Mouse (Mus musculus) forebrain, embryonic 14.5 days (tissue): ENCODE results near the gene Ace. TPM values are rescaled to one million over a fixed set of nuclear protein-coding genes. Genes with fewer than 3 reads are reported as not detected.

Experiments
- ATAC-seq: fragments of 200-750 bp; cut with Nextera tagmentation; 2 replicates; pipeline ENCODE4 v1.8.0; 2017; ENCODE audit warnings: mild to moderate bottlenecking, moderate library complexity
- DNase-seq: peaks from one replicate; pipeline ENCODE4 v3.0.0-alpha.2; 2015; ENCODE audit warnings: low spot score
- H3K27ac ChIP-seq: fragments of 300-500 bp; sonication (generic); 2 replicates; pipeline ENCODE4 v1.5.1; 2014; ENCODE audit warnings: low read depth, mild to moderate bottlenecking, control low read depth, low read length, moderate library complexity
- H3K27me3 ChIP-seq: fragments of 300-500 bp; sonication (generic); replicated peaks from 2 replicates; pipeline ENCODE4 v1.6.1; 2014; ENCODE audit warnings: low read length, control low read depth, mixed read lengths; ENCODE audit not compliant: control insufficient read depth, insufficient read depth
- H3K36me3 ChIP-seq: fragments of 300-500 bp; sonication (generic); 2 replicates; pipeline ENCODE4 v1.6.1; 2014; ENCODE audit warnings: low read length, control low read depth; ENCODE audit not compliant: control insufficient read depth, insufficient read depth
- H3K4me1 ChIP-seq: fragments of 300-500 bp; sonication (generic); 2 replicates; pipeline ENCODE4 v1.6.1; 2014; ENCODE audit warnings: antibody characterized with exemption, low read length, control low read depth; ENCODE audit not compliant: control insufficient read depth, insufficient read depth
- H3K4me2 ChIP-seq: fragments of 300-500 bp; sonication (generic); 2 replicates; pipeline ENCODE4 v1.6.1; 2014; ENCODE audit warnings: mild to moderate bottlenecking, control low read depth, low read length
- H3K4me3 ChIP-seq: fragments of 300-500 bp; sonication (generic); 2 replicates; pipeline ENCODE4 v1.5.1; 2014; ENCODE audit warnings: low read depth, low read length, control low read depth
- H3K9ac ChIP-seq: fragments of 300-500 bp; sonication (generic); 2 replicates; pipeline ENCODE4 v1.6.1; 2014; ENCODE audit warnings: mild to moderate bottlenecking, low read length, control low read depth, moderate library complexity
- H3K9me3 ChIP-seq: fragments of 300-500 bp; sonication (generic); replicated peaks from 2 replicates; pipeline ENCODE4 v1.6.1; 2016; ENCODE audit warnings: low read length, control low read depth, mixed read lengths; ENCODE audit not compliant: control insufficient read depth
- WGBS: fragments of 180-500 bp; shearing (Covaris S2); extraction: QIAGEN DNeasy Blood & Tissue Kit; methylation state at CpG from one replicate; pipeline ENCODE4 v1.1.7; 2014; 5-methylcytosine and 5-hydroxymethylcytosine counted together
- polyA plus RNA-seq: library from polyadenylated mRNA; unstranded; fragments of >200 nt; fragmentation: Nextera tagmentation; extraction: Ambion mirVana; gene quantifications from 2 replicates; pipeline ENCODE4 v1.2.1, GENCODE M21; 2014

Gene Ace
- polyA plus RNA-seq, 1 experiment from 2014 or later: 1.9 TPM

- ATAC-seq (peak; percentile 81), DNase-seq (peak; percentile 67)
- peak overlapping the region; percentile 57 for H3K4me3 ChIP-seq
- H3K36me3 ChIP-seq: no peaks in the 10 kb centered on the region
- H3K27me3 ChIP-seq: no peaks in the 10 kb centered on the region
- H3K4me2 ChIP-seq: peak overlapping the region; percentile 87
- under 1% methylated on average over 59 of the region's 59 CpGs for WGBS
- H3K27ac ChIP-seq: no peak overlapping the region
- H3K4me1 ChIP-seq: peaks cover 6% of the 10 kb centered on the region; the same call in 1 of the 2 replicates
- no peaks in the 10 kb centered on the region for H3K9me3 ChIP-seq
- H3K9ac ChIP-seq: peak overlapping the region; percentile 71
These were observed 23.6 kb upstream of the Ace start for GRCm38 (mm10) chr11:105944126-105944621.

- H3K4me1 ChIP-seq: peaks cover 6% of the 10 kb centered on the region; the same call in 1 of the 2 replicates
- no peaks in the 10 kb centered on the region for H3K36me3 ChIP-seq
- no peaks in the 10 kb centered on the region for H3K9me3 ChIP-seq
- peak overlapping the region; percentile 71; the same call in 1 of the 2 replicates for H3K9ac ChIP-seq
- peak overlapping the region; percentile 57 for H3K4me3 ChIP-seq
- 76% methylated on average over 16 of the region's 16 CpGs for WGBS
- H3K27ac ChIP-seq: no peak overlapping the region
- no peaks in the 10 kb centered on the region for H3K27me3 ChIP-seq
- peak; percentile 25 for DNase-seq
- peak; percentile 22; the same call in 1 of the 2 replicates for ATAC-seq
- peak overlapping the region; percentile 87 for H3K4me2 ChIP-seq
These were observed 22.7 kb upstream of the Ace start for GRCm38 (mm10) chr11:105944770-105945672.

GRCm38 (mm10) chr11:105946694-105947154, 21.0 kb upstream of the Ace start:
- ATAC-seq (no peak), DNase-seq (no peak)
- Histone ChIP-seq H3K9me3 (no peaks in the 10 kb centered on the region), H3K4me3 (no peak overlapping the region), H3K27ac (no peak overlapping the region), H3K4me1 (peaks cover 6% of the 10 kb centered on the region; the same call in 1 of the 2 replicates), H3K27me3 (no peaks in the 10 kb centered on the region), H3K9ac (no peak overlapping the region), H3K36me3 (no peaks in the 10 kb centered on the region), H3K4me2 (no peak overlapping the region)
- 61% methylated on average over 11 of the region's 11 CpGs for WGBS

- DNase-seq: no peak
- Histone ChIP-seq H3K9ac (no peak overlapping the region), H3K27me3 (no peaks in the 10 kb centered on the region), H3K36me3 (no peaks in the 10 kb centered on the region), H3K9me3 (no peaks in the 10 kb centered on the region), H3K4me2 (no peak overlapping the region), H3K4me3 (no peak overlapping the region), H3K27ac (no peak overlapping the region), H3K4me1 (peaks cover 6% of the 10 kb centered on the region; the same call in 1 of the 2 replicates)
- 66% methylated on average over 2 of the region's 2 CpGs for WGBS
- ATAC-seq: no peak
These were observed 19.5 kb upstream of the Ace start for GRCm38 (mm10) chr11:105948255-105948654.

GRCm38 (mm10) chr11:105950519-105950918, 17.2 kb upstream of the Ace start:
- no peak overlapping the region for H3K4me2 ChIP-seq
- no peaks in the 10 kb centered on the region for H3K9me3 ChIP-seq
- H3K4me3 ChIP-seq: no peak overlapping the region
- H3K27ac ChIP-seq: no peak overlapping the region
- no peaks in the 10 kb centered on the region for H3K4me1 ChIP-seq
- H3K27me3 ChIP-seq: no peaks in the 10 kb centered on the region
- WGBS: 62% methylated on average over 4 of the region's 4 CpGs
- DNase-seq: no peak
- no peaks in the 10 kb centered on the region for H3K36me3 ChIP-seq
- no peak overlapping the region for H3K9ac ChIP-seq
- no peak for ATAC-seq

GRCm38 (mm10) chr11:105951601-105952044, 16.1 kb upstream of the Ace start:
- no peak for ATAC-seq
- no peaks in the 10 kb centered on the region for H3K27me3 ChIP-seq

GRCm38 (mm10) chr11:105952111-105952510, 15.6 kb upstream of the Ace start:
- H3K27me3 ChIP-seq: no peaks in the 10 kb centered on the region
- H3K4me1 ChIP-seq: no peaks in the 10 kb centered on the region
- WGBS: 86% methylated on average over 9 of the region's 9 CpGs
- H3K36me3 ChIP-seq: no peaks in the 10 kb centered on the region
- H3K27ac ChIP-seq: no peak overlapping the region
- DNase-seq (no peak), ATAC-seq (no peak)
- H3K4me2 ChIP-seq: no peak overlapping the region
- no peaks in the 10 kb centered on the region for H3K9me3 ChIP-seq
- no peak overlapping the region for H3K9ac ChIP-seq
- H3K4me3 ChIP-seq: no peak overlapping the region

More at GRCm38 (mm10) chr11:105951601-105952044, 16.1 kb upstream of the Ace start:
- no peaks in the 10 kb centered on the region for H3K4me1 ChIP-seq
- no peak overlapping the region for H3K4me3 ChIP-seq
- no peaks in the 10 kb centered on the region for H3K36me3 ChIP-seq
- no peak for DNase-seq
- H3K9me3 ChIP-seq: no peaks in the 10 kb centered on the region
- no peak overlapping the region for H3K4me2 ChIP-seq
- WGBS: 69% methylated on average over 3 of the region's 3 CpGs
- no peak overlapping the region for H3K27ac ChIP-seq
- no peak overlapping the region for H3K9ac ChIP-seq

- no peaks in the 10 kb centered on the region for H3K36me3 ChIP-seq
- H3K4me2 ChIP-seq: no peak within 1 kb of the TSS
- no peak within 1 kb of the TSS for H3K9ac ChIP-seq
- no peak for DNase-seq
- no peak for ATAC-seq
- no peaks in the 10 kb centered on the region for H3K9me3 ChIP-seq
- WGBS: 76% methylated on average over 12 of the region's 12 CpGs
- no peak within 1 kb of the TSS for H3K4me3 ChIP-seq
- no peak within 1 kb of the TSS for H3K27ac ChIP-seq
- H3K4me1 ChIP-seq: no peaks in the 10 kb centered on the region
- no peaks in the 10 kb centered on the region for H3K27me3 ChIP-seq
These were observed 14.8 kb upstream of the Ace start, which contains the start of gene Cyb561 for GRCm38 (mm10) chr11:105952911-105953386. Cyb561 (minus strand) TSS chr11:105953336.
